Mouse (Mus musculus): ENCODE results near the gene Suclg2. TPM values are rescaled to one million over a fixed set of nuclear protein-coding genes. Genes with fewer than 3 reads are reported as not detected.

The Suclg2 gene
- polyA plus RNA-seq, 2 experiments from 2014 or later = 41.2 to 50.3 TPM

DNA sequence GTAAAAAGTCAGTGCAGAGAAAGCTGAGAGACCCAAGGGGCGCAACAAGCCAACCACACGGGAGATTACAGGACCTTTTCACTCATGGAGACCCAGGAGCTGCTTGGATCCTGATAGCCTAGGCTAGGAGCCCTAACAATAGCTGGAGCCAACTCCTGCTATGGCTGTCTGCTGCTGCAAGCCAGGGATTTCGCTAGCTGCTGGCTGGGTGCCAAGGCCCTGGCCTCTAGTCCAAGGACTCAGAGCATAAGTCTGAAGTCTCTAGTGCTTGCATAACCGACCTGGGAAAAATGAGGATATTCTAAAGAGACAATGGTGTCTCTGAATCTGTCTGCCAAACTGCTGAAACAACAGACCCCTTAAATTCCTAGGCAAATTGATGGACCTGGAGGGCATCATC lies 273.6 kb downstream of the Suclg2 start:
- ATAC-seq = no peak
